Mouse (Mus musculus): ENCODE results near the gene Ascc3.

Gene Ascc3

GRCm38 (mm10) chr10:50762984-50763383 is 170.5 kb downstream of the Ascc3 start:
- DNase-seq (ENCODE audit: low spot score in 2 of 2) = no peak

DNA sequence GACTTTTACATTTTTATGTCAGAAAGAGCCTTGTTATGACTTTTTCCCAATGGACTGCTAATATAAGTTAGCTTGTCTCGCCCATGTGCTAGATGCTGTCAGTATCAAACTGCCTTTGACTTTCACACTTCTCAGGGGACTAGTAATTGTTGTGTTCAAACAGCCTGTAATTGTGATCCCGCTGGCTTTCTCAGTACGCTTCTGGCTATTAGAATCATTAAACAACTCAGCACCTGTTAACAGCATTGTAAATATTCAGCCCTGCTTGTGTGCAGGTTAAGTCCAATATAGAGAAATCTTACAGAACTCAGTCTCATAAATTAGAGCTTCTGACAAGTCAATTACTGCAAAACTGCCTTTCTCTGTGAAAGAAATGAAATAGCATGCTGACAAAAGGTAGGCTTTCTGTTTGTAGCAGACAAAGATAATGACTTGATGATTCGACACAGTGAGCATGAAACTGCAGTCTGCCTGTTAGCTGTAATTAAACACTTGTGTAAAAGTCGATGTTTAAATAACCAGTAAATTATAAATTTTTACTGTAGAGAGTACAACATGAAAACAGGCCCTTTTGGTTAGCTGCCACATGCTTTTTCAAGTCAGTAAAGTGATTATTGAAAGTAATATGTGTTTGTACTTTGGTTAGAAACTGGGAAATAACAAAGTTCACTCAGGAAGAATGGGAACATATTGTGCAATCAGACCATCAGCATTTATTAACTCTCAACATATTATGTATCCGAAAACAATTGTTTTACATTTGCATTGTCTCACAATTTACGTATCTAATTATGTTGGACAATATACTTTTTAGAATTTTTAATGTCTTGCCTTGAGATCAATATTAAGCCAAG is 171.2 kb downstream of the Ascc3 start:
- no peak for DNase-seq (ENCODE audit: low spot score in 2 of 2)

GRCm38 (mm10) chr10:50772811-50773210 is 180.3 kb downstream of the Ascc3 start:
- no peak for DNase-seq (ENCODE audit: low spot score in 2 of 2)

- no peak for DNase-seq (ENCODE audit: low spot score in 2 of 2)
Observed at GRCm38 (mm10) chr10:50773846-50774245, 181.4 kb downstream of the Ascc3 start.

GRCm38 (mm10) chr10:50792840-50793239 is 200.4 kb downstream of the Ascc3 start:
- no peak for DNase-seq (ENCODE audit: low spot score in 2 of 2)

- no peak for DNase-seq (ENCODE audit: low spot score in 2 of 2)
Observed at GRCm38 (mm10) chr10:50801594-50801993, 209.1 kb downstream of the Ascc3 start.

DNA sequence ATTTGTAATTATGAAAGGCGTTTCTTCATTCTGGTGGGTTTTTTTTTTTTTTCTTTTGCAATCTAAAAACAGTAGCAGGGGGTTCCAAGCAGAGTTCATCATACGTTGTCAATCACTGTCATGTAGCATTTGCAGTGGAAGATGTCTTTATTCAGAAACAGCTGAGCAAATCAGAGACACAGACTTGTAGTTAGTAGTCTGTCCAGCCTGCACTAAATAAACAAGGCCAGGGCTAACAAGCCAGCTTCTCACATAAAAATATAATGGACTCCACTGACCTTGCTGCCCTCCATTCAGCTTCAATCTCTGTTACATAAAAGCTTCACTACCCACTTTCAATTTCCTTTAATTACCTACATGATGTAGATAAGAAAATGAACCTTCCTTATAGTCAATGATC is 209.9 kb downstream of the Ascc3 start:
- no peak for DNase-seq (ENCODE audit: low spot score in 2 of 2)

GRCm38 (mm10) chr10:50806166-50806565 is 213.7 kb downstream of the Ascc3 start:
- DNase-seq (ENCODE audit: low spot score in 2 of 2) = no peak

DNA sequence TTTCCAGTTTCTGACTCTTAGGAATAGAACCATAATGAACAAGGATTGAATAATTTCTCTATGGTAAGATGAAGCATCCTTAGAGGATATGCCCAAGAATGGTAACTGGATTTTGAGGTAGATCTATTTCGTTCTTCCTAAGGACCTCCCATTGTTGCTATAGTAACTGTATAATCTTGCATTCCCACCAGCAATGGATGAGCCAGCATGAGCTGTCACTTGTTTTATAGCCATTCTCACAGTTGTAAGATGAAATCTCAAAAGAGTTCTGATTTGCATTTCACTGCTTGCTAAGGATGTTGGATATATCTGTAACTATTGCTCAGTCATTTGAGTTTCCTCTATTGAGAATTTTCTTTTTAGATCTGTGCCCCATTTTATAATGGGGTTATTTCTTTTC is 229.9 kb downstream of the Ascc3 start:
- no peak for DNase-seq (ENCODE audit: low spot score in 2 of 2)

GRCm38 (mm10) chr10:50826829-50827228 is 234.4 kb downstream of the Ascc3 start:
- DNase-seq (ENCODE audit: low spot score in 2 of 2) = no peak

- no peak for DNase-seq (ENCODE audit: low spot score in 2 of 2)
Observed at GRCm38 (mm10) chr10:50834533-50834932, 242.1 kb downstream of the Ascc3 start.

DNA sequence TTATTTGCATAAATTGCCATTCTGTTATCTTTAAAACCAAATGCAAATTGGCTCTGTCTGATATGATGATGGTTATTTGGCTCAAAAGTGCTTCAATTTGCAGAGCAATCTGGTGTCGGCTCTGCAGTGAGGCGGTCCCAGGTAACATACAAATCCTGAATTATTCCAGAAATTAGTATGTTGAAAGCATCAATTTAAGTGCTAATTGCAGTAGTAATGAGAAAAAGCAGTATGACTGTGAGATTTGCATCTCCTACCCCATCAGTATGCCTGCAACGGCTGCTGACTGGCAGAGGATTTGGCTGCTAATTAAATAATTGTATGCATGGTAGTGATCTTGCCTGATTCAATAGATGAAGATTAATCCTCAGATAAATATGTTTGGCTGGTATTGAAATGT is 250.9 kb downstream of the Ascc3 start:
- no peak for DNase-seq (ENCODE audit: low spot score in 2 of 2)

DNA sequence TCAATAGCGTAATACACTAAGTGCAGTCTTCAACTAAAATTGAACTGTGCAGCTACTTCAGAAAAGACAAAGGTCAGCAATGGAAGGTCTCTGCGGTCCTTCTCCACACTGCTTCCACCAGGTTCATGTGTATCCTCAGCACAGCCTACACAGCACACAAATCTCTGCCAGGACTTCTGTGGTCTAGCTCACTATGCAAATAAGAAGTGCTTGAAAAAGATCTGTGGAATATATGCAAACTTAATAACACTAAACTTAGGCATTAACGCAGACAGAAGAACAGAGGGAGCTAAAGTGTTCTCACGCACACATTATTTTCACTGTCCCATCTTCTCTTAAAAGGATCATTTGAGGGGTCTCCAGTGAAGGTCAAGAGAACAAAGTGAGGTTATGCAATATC is 275.7 kb downstream of the Ascc3 start:
- peak in 1 of 2 experiments; percentile 22 for DNase-seq (ENCODE audit: low spot score in 2 of 2)

DNA sequence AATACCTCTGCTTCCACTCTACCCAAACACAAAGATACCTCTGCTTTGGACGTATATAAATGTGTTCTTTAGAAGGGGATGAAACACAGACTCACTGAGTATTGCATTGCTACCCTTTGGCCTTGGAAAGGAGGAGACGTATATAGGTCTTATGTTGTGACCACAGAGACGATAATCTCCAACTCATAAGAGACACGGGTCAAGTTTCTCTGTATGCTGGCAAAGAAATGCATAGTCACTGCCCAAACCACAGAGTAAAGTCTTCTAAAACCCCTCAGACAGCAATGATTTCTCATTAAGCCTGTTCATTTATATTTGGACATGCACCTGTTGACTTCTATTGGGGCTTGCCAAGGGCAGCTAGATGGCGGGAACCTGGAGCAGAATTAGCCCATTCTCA is 284.5 kb downstream of the Ascc3 start:
- DNase-seq (ENCODE audit: low spot score in 2 of 2) = no peak

- DNase-seq (ENCODE audit: low spot score in 2 of 2) = no peak
Observed at GRCm38 (mm10) chr10:50881476-50882069, 289.1 kb downstream of the Ascc3 start.

- DNase-seq (ENCODE audit: low spot score in 2 of 2) = no peak
Observed at GRCm38 (mm10) chr10:50882366-50882765, 289.9 kb downstream of the Ascc3 start.

- DNase-seq (ENCODE audit: low spot score in 2 of 2) = no peak
Observed at GRCm38 (mm10) chr10:50886305-50886704, 293.8 kb downstream of the Ascc3 start.

GRCm38 (mm10) chr10:50890621-50891020 is 298.2 kb downstream of the Ascc3 start:
- no peak for DNase-seq (ENCODE audit: low spot score in 2 of 2)

DNA sequence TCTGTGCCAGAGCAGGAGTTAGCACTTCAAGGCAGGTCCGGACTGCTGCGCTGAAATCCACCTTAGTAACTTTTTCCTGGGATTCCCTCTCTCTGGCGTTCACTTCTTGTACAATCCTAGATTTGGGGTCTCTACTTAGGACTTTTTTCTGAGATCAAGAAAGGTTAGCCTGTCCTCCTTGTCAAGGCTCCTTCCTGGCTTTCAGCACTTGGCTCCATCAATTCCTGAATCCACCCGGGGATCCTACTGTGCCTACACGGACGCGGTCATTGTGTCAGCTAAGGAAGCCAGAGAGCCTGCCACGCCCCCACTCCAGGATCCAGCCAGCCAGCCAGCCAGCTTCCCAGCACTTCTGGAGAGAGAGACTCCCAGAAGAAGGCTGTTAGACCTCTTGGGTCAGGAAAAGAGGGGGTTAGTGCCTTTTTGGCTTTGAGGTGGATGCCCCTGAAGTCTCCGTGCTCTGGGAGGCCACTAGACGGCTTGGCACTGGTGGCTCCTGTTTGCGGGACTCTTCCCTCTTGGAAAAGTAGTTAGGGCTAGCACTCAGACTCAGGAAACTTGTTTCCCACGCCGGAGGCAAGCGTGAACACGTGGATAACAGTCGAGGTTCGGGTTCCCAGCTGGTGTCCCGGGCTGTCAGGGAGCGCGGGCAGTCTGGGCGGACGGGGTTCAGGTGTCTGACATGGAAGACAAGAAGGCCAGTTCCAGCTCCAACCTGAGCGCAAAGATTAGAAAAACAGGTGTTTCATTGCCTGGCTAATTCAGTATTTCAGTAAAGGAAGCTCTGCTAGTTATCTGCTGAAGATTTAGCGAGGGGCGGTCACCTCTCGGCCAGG is 299.6 kb downstream of the Ascc3 start:
- DNase-seq (ENCODE audit: low spot score in 2 of 2) = no peak

GRCm38 (mm10) chr10:50892751-50893320 is 300.4 kb downstream of the Ascc3 start:
- no peak for DNase-seq (ENCODE audit: low spot score in 2 of 2)

DNA sequence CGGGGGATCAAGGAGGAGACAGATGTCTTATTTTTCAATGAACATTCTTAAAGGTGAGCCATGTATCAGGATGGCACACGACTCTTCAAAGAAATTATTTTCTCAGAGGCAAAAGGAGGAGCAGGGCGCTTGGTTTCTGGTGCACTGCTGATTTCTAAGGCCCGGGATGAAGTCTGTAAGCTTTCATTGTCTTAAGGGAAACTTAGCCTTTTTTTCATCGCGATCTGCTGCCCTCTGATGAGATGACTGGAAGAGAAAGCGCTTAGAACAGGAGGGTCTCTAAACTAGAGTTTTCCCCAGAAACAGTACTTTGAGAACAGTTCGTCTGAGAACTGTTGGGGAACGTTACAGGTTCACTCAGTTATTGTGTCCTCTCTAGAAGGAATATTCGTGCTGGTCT is 301.1 kb downstream of the Ascc3 start:
- DNase-seq (ENCODE audit: low spot score in 2 of 2) = no peak
